Mouse (Mus musculus) heart, embryonic 12.5 days (tissue): ENCODE data around the gene Fam129b. TPM values are rescaled to one million over a fixed set of nuclear protein-coding genes. Genes with fewer than 3 reads are reported as not detected.
A peak's percentile ranks its signal among the peaks of the same experiment; 100 is the strongest.

ENCODE experiments used
- ATAC-seq: fragments of 200-750 bp; cut with Nextera tagmentation; 2 replicates; pipeline ENCODE4 v1.8.0; 2017; ENCODE audit warnings: moderate TSS enrichment, moderate library complexity; ENCODE audit not compliant: insufficient number of reproducible peaks, low FRiP score
- H3K27ac ChIP-seq: fragments of 300-500 bp; sonication (generic); 2 replicates; pipeline ENCODE4 v1.5.1; 2016; ENCODE audit warnings: mild to moderate bottlenecking, moderate library complexity; ENCODE audit not compliant: poor library complexity, severe bottlenecking
- H3K27me3 ChIP-seq: fragments of 300-500 bp; sonication (generic); replicated peaks from 2 replicates; pipeline ENCODE4 v1.6.1; 2016; ENCODE audit warnings: mild to moderate bottlenecking, moderate library complexity
- H3K36me3 ChIP-seq: fragments of 300-500 bp; sonication (generic); 2 replicates; pipeline ENCODE4 v1.6.1; 2016; ENCODE audit warnings: mild to moderate bottlenecking, moderate library complexity
- H3K4me1 ChIP-seq: fragments of 300-500 bp; sonication (generic); replicated peaks from 2 replicates; pipeline ENCODE4 v1.6.1; 2016; ENCODE audit warnings: mild to moderate bottlenecking
- H3K4me2 ChIP-seq: fragments of 300-500 bp; sonication (generic); 2 replicates; pipeline ENCODE4 v1.6.1; 2016; ENCODE audit warnings: mild to moderate bottlenecking, moderate library complexity
- H3K4me3 ChIP-seq: fragments of 300-500 bp; sonication (generic); 2 replicates; pipeline ENCODE4 v1.5.1; 2016; ENCODE audit warnings: mild to moderate bottlenecking
- H3K9ac ChIP-seq: fragments of 300-500 bp; sonication (generic); 2 replicates; pipeline ENCODE4 v1.6.1; 2016; ENCODE audit warnings: mild to moderate bottlenecking, moderate library complexity
- H3K9me3 ChIP-seq: fragments of 300-500 bp; sonication (generic); replicated peaks from 2 replicates; pipeline ENCODE4 v1.6.1; 2016; ENCODE audit warnings: mild to moderate bottlenecking, moderate library complexity
- WGBS: fragments of 180-500 bp; shearing (Covaris S2); methylation state at CpG from one replicate; pipeline ENCODE4 v1.1.7; 2016; 5-methylcytosine and 5-hydroxymethylcytosine counted together
- polyA plus RNA-seq: library from polyadenylated mRNA; unstranded; fragments of >200 nt; fragmentation: Nextera tagmentation; extraction: Ambion mirVana; gene quantifications from 2 replicates; pipeline ENCODE4 v1.2.1, GENCODE M21; 2016

The Fam129b gene
- 62.0 and 64.4 TPM in 2 replicates for polyA plus RNA-seq

DNA sequence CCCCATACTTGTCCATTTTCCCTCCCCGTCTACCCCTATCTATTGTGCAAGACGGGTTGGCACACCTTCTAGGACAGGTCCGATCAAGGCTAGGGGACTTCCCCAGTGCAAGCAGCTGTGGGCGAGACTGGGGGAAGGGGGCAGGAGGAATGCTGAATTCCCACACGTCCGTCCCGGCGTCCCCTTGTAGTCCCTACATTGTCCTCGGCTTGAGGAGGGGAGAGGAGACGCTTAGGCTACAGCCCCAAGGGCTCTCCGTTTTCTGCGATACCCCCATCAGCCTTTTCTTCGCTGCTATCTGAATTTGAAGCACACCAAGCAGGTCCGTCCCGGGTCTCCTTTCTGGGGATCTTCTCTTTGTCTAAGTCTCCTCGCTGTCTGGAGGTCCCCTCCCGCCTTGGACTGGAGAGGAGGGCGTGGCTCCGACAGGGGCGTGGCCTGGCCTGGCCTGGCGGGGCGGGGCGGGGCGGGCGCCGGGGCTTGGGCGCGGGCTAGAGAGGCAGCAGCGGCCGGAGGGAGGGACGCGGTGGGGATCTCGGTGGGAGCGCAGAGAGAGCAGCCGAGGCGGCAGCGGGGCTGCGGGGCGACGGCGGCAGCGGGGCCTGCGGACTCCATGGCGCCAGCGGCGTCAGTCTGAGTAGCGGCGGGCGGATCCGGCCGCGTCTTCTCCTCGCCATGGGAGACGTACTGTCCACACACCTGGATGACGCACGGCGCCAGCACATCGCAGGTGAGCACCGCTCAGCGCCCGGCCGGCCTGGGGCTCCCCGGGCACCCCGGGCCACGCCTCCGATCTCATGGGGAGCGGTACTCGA, at the start of gene Fam129b:
Fam129b (plus strand) TSS at position 440 of the 815 bp plus-strand sequence.
- Histone ChIP-seq H3K36me3 (no peaks in the 10 kb centered on the region), H3K4me1 (peaks cover 55% of the 10 kb centered on the region), H3K27me3 (no peaks in the 10 kb centered on the region), H3K9ac (peak within 1 kb of the TSS; percentile 90), H3K9me3 (no peaks in the 10 kb centered on the region), H3K4me2 (peak within 1 kb of the TSS; percentile 81), H3K27ac (peak within 1 kb of the TSS; percentile 92), H3K4me3 (peak within 1 kb of the TSS; percentile 76)
- under 1% methylated on average over 60 of the region's 68 CpGs for WGBS
- peak; percentile 88 for ATAC-seq

DNA sequence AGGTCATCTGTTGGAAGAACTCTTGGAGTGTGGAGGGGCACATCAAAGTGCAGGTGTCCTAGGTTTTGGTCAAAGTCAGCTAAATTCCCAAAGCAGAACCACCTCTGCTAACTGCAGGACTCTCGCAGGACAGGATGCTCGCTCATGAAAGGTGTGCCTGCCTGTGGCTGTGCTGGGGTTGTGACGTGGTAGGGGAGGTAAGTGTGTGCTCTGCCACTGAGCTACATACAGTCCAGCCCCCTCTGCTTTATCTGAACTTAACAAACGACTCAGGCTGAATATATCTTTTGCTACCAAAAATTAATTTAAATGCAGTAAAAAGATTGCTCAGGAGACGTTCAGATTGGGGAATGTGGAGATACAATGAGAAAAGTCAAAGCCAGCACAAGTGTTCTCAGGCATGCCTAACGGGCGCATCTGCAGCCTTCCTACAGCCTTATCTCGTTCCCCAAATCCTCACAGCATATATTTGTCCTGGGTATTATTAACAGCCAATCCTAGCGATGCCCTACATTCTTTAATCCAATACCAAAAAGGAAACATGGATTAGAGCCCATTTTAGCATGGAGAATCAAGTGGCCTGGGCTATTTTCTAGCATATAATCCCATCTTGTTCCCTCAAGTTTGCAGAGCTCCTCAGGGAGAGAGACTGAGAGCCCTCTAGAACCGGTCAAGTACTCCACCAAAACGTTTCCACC, 46.8 kb upstream of the Fam129b start:
- Histone ChIP-seq H3K9ac (0 out of 2 replicates have a peak overlapping the region, but pooled peaks have one; percentile 29), H3K9me3 (no peaks in the 10 kb centered on the region), H3K27me3 (no peaks in the 10 kb centered on the region), H3K4me1 (peaks cover 36% of the 10 kb centered on the region), H3K27ac (no peak overlapping the region), H3K4me2 (no peak overlapping the region), H3K4me3 (no peak overlapping the region), H3K36me3 (no peaks in the 10 kb centered on the region)
- ATAC-seq: no peak
- WGBS: 57% methylated on average over 11 of the region's 11 CpGs

GRCm38 (mm10) chr2:32834496-32834895, 41.4 kb upstream of the Fam129b start:
- H3K27me3 ChIP-seq: no peaks in the 10 kb centered on the region
- no peaks in the 10 kb centered on the region for H3K36me3 ChIP-seq
- WGBS: 44% methylated on average over 7 of the region's 7 CpGs
- peak overlapping the region; percentile 12; the same call in 1 of the 2 replicates for H3K4me2 ChIP-seq
- H3K4me3 ChIP-seq: no peak overlapping the region
- H3K9me3 ChIP-seq: no peaks in the 10 kb centered on the region
- H3K4me1 ChIP-seq: peaks cover 53% of the 10 kb centered on the region
- peak overlapping the region; percentile 80 for H3K27ac ChIP-seq
- peak; percentile 53 for ATAC-seq
- H3K9ac ChIP-seq: no peak overlapping the region

DNA sequence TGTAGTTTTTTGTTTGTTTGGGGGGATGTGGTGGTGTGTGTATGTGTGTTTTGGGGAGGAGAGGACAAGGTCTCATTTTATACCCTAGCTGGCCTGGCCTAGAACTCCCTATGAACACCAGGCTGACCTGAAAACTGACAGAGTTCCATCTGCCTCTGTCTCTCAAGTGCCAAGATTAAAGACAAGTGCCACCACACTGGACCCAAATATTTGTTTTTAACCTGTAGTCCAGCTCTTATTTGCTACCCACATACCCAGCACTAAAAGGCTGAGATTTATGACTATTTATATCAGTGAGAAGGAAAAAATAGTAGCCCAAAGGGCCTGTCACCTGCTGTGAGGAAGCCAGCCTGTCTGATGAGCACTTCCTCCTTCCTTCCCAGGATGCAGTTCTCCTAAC, 40.3 kb upstream of the Fam129b start:
- H3K9me3 ChIP-seq: no peaks in the 10 kb centered on the region
- H3K9ac ChIP-seq: no peak overlapping the region
- peak overlapping the region; percentile 80 for H3K27ac ChIP-seq
- H3K27me3 ChIP-seq: no peaks in the 10 kb centered on the region
- peaks cover 57% of the 10 kb centered on the region for H3K4me1 ChIP-seq
- no peak overlapping the region for H3K4me3 ChIP-seq
- no peak for ATAC-seq
- no peak overlapping the region for H3K4me2 ChIP-seq
- no peaks in the 10 kb centered on the region for H3K36me3 ChIP-seq

DNA sequence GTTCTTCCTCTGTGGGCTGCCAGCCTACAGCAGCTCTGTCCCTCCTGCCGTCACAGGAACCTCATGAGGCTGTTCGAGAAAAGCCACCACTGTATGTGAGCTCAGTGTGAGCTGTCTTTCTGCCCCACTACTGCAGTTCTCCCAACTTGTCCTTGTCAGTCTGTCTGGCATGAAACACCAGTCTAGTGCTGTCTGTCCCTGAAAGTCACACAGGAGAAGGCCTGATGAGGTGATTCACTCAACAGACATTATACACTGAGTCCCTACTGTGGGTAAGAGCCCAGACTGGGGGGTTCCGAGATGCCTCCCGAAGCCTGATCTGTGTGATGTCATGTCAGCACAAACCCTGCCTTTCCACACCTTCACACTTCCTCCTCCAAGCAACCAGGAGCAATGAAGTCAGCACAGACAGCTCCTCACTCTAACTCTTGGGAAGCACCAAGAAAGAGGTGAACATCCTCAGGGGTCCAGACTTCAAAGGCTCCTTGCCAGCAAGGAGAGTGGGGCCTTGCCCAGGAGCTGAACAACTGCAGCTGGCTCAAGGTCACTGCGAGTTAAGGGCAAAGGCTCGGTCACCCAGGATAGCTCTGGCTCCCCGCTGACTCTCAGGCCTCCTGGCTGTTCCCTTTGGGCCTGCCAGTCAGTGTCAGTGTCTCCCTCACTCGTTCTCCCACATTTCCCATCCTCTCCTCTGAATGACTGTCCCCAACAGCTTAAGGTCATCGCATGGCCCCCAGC, 37.6 kb upstream of the Fam129b start:
- H3K27me3 ChIP-seq: no peaks in the 10 kb centered on the region
- H3K9ac ChIP-seq: peak overlapping the region; percentile 59; the same call in 1 of the 2 replicates
- 0 out of 2 replicates have a peak, but pooled peaks cover 3% of the 10 kb centered on the region for H3K36me3 ChIP-seq
- ATAC-seq: 0 out of 2 replicates have a peak, but pooled peaks have one; percentile 24
- H3K27ac ChIP-seq: peak overlapping the region; percentile 65
- H3K4me2 ChIP-seq: 0 out of 2 replicates have a peak overlapping the region, but pooled peaks have one; percentile 6
- WGBS: 30% methylated on average over 9 of the region's 9 CpGs
- H3K4me1 ChIP-seq: peaks cover 57% of the 10 kb centered on the region
- no peaks in the 10 kb centered on the region for H3K9me3 ChIP-seq
- H3K4me3 ChIP-seq: no peak overlapping the region

GRCm38 (mm10) chr2:32839261-32839660, 36.7 kb upstream of the Fam129b start:
- H3K27me3 ChIP-seq: no peaks in the 10 kb centered on the region
- peaks cover 56% of the 10 kb centered on the region for H3K4me1 ChIP-seq
- WGBS: 38% methylated on average over 2 of the region's 2 CpGs
- no peaks in the 10 kb centered on the region for H3K9me3 ChIP-seq
- ATAC-seq: no peak
- 0 out of 2 replicates have a peak overlapping the region, but pooled peaks have one; percentile 17 for H3K4me2 ChIP-seq
- H3K36me3 ChIP-seq: 0 out of 2 replicates have a peak, but pooled peaks cover 3% of the 10 kb centered on the region
- H3K4me3 ChIP-seq: no peak overlapping the region
- H3K9ac ChIP-seq: peak overlapping the region; percentile 56; the same call in 1 of the 2 replicates
- peak overlapping the region; percentile 65 for H3K27ac ChIP-seq

- Histone ChIP-seq H3K9me3 (no peaks in the 10 kb centered on the region), H3K36me3 (0 out of 2 replicates have a peak, but pooled peaks cover 3% of the 10 kb centered on the region), H3K27me3 (no peaks in the 10 kb centered on the region), H3K9ac (no peak overlapping the region), H3K4me1 (peaks cover 51% of the 10 kb centered on the region), H3K4me2 (no peak overlapping the region), H3K4me3 (no peak overlapping the region), H3K27ac (peak overlapping the region; percentile 45; the same call in 1 of the 2 replicates)
- WGBS: 57% methylated on average over 5 of the region's 5 CpGs
- ATAC-seq: no peak
These were observed 34.8 kb upstream of the Fam129b start for GRCm38 (mm10) chr2:32841099-32841498.

GRCm38 (mm10) chr2:32842558-32842957, 33.4 kb upstream of the Fam129b start:
- ATAC-seq: no peak

GRCm38 (mm10) chr2:32845572-32846100, 30.3 kb upstream of the Fam129b start:
- Histone ChIP-seq H3K4me1 (peaks cover 16% of the 10 kb centered on the region), H3K27me3 (peaks cover 2% of the 10 kb centered on the region; the same call in 1 of the 2 replicates), H3K9me3 (no peaks in the 10 kb centered on the region), H3K4me2 (peak overlapping the region; percentile 93), H3K36me3 (0 out of 2 replicates have a peak, but pooled peaks cover 3% of the 10 kb centered on the region), H3K4me3 (peak overlapping the region; percentile 86), H3K9ac (peak overlapping the region; percentile 86), H3K27ac (no peak overlapping the region; the same call in 1 of the 2 replicates)
- no peak for ATAC-seq
- WGBS: 4% methylated on average over 12 of the region's 12 CpGs

More at GRCm38 (mm10) chr2:32842558-32842957, 33.4 kb upstream of the Fam129b start:
- H3K4me2 ChIP-seq: no peak overlapping the region
- H3K27me3 ChIP-seq: no peaks in the 10 kb centered on the region
- H3K9ac ChIP-seq: no peak overlapping the region
- H3K27ac ChIP-seq: no peak overlapping the region
- peaks cover 45% of the 10 kb centered on the region for H3K4me1 ChIP-seq
- H3K4me3 ChIP-seq: no peak overlapping the region
- 0 out of 2 replicates have a peak, but pooled peaks cover 3% of the 10 kb centered on the region for H3K36me3 ChIP-seq
- WGBS: 45% methylated on average over 4 of the region's 4 CpGs
- no peaks in the 10 kb centered on the region for H3K9me3 ChIP-seq

DNA sequence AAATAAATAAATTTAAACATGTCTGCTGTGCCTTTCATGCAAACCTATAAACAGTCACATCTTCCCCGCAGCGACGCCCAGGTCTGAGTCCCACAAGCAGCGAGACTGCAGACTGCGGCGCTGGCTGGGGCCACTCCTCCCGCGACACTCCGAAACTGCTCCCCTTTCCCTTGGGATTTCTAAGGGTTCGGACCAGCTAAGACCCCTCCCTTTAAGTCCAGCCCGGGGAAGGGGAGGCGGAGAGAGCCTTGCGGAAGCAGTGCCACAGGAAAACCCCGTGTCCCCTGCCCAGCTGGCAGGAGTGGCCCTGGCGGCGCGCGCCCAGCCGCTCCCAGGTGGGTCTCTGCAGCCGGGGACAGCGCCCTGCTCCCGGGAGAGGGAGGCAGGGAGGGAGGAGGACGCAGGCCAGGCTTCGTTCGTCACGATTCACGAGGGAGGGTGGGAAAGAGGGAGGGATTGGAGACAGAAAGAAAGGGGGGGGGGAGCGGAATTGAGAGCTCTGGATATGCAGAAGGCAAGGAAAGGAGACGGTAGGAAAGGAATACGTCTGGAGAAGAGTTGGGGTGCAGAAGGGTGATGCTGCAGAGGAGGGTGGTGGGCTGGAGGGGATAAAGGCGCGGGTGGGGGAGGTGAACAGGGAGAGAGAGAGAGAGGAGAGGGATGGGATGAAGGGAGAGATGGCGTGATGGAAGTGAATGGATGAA, 29.7 kb upstream of the Fam129b start:
- 0 out of 2 replicates have a peak, but pooled peaks cover 3% of the 10 kb centered on the region for H3K36me3 ChIP-seq
- H3K4me2 ChIP-seq: peak overlapping the region; percentile 93
- H3K9ac ChIP-seq: peak overlapping the region; percentile 86
- H3K9me3 ChIP-seq: no peaks in the 10 kb centered on the region
- peaks cover 8% of the 10 kb centered on the region; the same call in 1 of the 2 replicates for H3K27me3 ChIP-seq
- under 1% methylated on average over 33 of the region's 33 CpGs for WGBS
- H3K4me3 ChIP-seq: peak overlapping the region; percentile 86
- peak overlapping the region; percentile 88 for H3K27ac ChIP-seq
- peaks cover 16% of the 10 kb centered on the region for H3K4me1 ChIP-seq
- ATAC-seq: peak; percentile 62
